Mouse (Mus musculus) frontal cortex, adult (tissue): ENCODE results near the gene Fam186b.

Experiments used
- ATAC-seq: cut with Nextera tagmentation; 2 replicates; pipeline ENCODE4 v1.9.2; 2017; ENCODE audit warnings: mild to moderate bottlenecking, moderate library complexity, mixed read lengths; ENCODE audit not compliant: low TSS enrichment

The Fam186b gene

GRCm38 (mm10) chr15:99295484-99295981 lies at the start of gene Fam186b:
TSS of gene Fam186b (minus strand) at chr15:99295888.
- ATAC-seq, result 0 out of 2 replicates have a peak, but pooled peaks have one; percentile 4

- ATAC-seq, result no peak
Observed at GRCm38 (mm10) chr15:99344961-99345360, 49.3 kb upstream of the Fam186b start.

GRCm38 (mm10) chr15:99344148-99344870 lies 48.6 kb upstream of the Fam186b start:
- ATAC-seq, result peak; percentile 8; the same call in 1 of the 2 replicates

- ATAC-seq, result peak; percentile 90
Observed at GRCm38 (mm10) chr15:99343414-99344147, 47.9 kb upstream of the Fam186b start.

GRCm38 (mm10) chr15:99342194-99342981 lies 46.7 kb upstream of the Fam186b start:
- no peak for ATAC-seq

- ATAC-seq, result no peak
Observed at GRCm38 (mm10) chr15:99341102-99341501, 45.4 kb upstream of the Fam186b start.

- ATAC-seq, result no peak
Observed at GRCm38 (mm10) chr15:99339669-99340068, 44.0 kb upstream of the Fam186b start.

- ATAC-seq, result no peak
Observed at GRCm38 (mm10) chr15:99338916-99339315, 43.2 kb upstream of the Fam186b start.

GRCm38 (mm10) chr15:99335801-99336320 lies 40.2 kb upstream of the Fam186b start:
- no peak for ATAC-seq

- ATAC-seq, result no peak
Observed at GRCm38 (mm10) chr15:99334500-99334899, 38.8 kb upstream of the Fam186b start.

- ATAC-seq, result no peak
Observed at GRCm38 (mm10) chr15:99333676-99334065, 38.0 kb upstream of the Fam186b start.

GRCm38 (mm10) chr15:99332921-99333675 lies 37.4 kb upstream of the Fam186b start:
- peak; percentile 27; the same call in 1 of the 2 replicates for ATAC-seq

GRCm38 (mm10) chr15:99332111-99332510 lies 36.4 kb upstream of the Fam186b start:
- ATAC-seq, result no peak

- ATAC-seq, result no peak
Observed at GRCm38 (mm10) chr15:99331341-99331740, 35.7 kb upstream of the Fam186b start.

- no peak for ATAC-seq
Observed at GRCm38 (mm10) chr15:99330324-99330723, 34.6 kb upstream of the Fam186b start.

- ATAC-seq, result no peak
Observed at GRCm38 (mm10) chr15:99328011-99328410, 32.3 kb upstream of the Fam186b start.

GRCm38 (mm10) chr15:99326959-99327358 lies 31.3 kb upstream of the Fam186b start:
- no peak for ATAC-seq

- ATAC-seq, result no peak
Observed at GRCm38 (mm10) chr15:99326407-99326806, 30.7 kb upstream of the Fam186b start.

- ATAC-seq, result no peak
Observed at GRCm38 (mm10) chr15:99325598-99325997, 29.9 kb upstream of the Fam186b start.

- ATAC-seq, result no peak
Observed at GRCm38 (mm10) chr15:99324151-99324550, 28.5 kb upstream of the Fam186b start.

- ATAC-seq, result no peak
Observed at GRCm38 (mm10) chr15:99320978-99321377, 25.3 kb upstream of the Fam186b start.
